Mouse (Mus musculus) CD4-positive, CD25-positive, alpha-beta regulatory T cell, adult 4 months (primary cell): ENCODE data around the gene Arhgap45. TPM values are rescaled to one million over a fixed set of nuclear protein-coding genes. Genes with fewer than 3 reads are reported as not detected.

Source experiments
- ATAC-seq: one replicate; pipeline ENCODE4 v1.8.0; 2017
- polyA plus RNA-seq, 2 experiments: library from polyadenylated mRNA; unstranded; fragments of 100-300 nt; shearing (Covaris generic); gene quantifications; one replicate each; pipeline ENCODE4 v1.2.1; 2017

Gene Arhgap45
- polyA plus RNA-seq, 2 experiments from 2014 or later: 233 to 369 TPM

DNA sequence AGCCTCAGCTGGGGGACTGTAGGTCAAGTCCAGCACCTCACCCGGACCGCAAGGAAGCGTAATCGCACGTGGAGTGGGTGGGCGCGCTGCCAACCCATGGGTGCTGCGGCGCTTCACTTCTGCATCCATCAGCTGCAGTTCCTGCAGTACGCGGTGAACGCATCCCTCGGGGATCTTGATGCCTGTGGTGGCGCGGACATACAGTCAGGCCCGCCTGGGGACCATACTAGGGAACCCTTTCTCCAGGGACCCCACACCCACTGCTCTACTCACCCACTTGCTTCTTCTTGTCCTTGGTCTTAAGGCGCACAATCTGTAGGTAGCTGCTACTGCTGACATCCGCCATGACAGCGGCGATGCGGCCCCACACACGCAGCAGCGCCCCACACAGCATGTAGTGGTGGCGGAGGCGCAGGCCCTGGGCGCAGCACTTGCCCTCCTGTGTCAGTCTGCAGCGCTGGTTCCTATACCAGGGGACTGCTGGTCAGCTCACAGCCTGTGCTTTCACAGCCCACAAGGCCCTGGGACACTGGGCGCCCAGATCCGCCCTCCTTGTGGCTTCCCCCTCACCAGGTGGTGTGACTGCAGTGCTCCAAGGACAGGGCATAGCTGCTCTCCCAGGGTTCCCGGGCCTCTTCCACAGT lies 41.4 kb downstream of the Arhgap45 start:
- ATAC-seq: no peak

DNA sequence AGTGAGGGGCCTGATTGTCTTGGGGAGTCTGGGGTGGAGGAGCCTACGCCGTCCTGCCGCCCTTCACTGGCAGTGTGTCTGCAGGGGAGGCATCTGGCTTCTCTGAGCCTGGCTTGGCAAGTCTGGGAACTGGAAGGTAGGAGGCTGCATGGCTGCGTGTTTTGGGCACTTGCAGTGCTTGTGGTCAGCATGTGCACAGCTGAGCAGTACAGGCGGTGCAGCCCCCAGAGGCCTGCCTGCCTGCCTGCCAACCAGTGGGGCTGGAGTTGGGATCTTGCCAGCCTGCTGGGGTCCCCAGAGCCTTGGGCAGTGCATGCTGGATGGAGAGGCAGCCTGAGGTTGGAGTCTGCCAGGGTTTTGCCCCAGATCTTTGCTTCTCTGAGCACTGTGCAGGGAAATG lies 46.7 kb downstream of the Arhgap45 start:
- ATAC-seq: no peak

DNA sequence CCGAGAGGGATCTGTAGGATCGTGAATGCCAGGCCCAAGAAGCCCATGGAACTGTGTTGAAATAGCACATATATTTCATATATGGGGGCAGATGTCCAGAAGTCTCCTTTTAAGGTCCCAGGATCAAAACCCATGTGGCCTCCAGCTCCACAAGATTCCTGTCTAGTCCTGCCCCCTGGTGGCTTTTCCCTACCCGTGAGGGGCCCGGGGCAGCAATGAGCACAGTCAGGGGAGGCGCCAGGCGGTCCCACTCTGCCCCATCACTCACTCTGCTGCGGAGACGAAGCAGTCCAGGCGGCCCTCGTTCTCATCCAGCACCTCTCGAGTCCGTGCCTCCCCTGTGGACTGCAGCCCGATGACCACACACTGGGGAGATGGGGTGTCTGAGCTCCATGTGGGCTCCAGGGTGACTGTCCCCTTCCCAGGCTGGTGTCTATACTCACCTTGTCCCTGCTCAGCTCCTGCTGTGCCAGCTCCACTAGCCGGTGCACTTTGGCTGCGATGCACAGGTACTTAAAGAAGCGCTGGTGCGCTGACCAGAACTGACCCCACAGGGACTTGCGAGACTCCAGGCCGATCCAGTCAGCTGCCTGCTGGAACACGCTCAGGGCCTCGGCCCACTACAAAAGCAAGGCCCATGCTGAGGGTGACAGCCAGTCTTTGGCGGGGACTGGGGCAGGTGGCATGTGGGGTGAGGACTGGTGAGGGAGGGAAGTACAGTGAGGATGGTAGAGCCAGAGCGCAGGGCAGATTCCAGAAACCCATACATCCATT lies 47.6 kb downstream of the Arhgap45 start:
- no peak for ATAC-seq

DNA sequence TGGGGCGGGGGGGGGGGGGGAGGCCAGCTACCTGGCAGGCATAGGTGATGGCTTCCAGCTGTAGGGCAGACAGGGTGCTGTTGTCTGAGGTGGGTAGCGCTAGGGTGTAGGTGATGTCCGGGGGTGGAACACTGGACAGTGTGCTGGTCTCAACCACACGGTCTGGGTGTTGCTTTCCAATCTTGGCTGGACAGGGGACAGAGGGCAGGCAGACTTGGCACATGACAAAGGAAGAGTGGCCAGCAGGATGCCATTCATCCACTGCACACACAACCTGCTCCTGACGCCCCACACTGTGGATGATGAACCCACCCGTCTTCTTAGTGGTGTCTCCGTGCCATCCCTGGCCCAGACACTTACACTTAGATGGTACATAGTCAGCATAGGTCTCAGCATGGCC lies 52.8 kb downstream of the Arhgap45 start:
- ATAC-seq: no peak

DNA sequence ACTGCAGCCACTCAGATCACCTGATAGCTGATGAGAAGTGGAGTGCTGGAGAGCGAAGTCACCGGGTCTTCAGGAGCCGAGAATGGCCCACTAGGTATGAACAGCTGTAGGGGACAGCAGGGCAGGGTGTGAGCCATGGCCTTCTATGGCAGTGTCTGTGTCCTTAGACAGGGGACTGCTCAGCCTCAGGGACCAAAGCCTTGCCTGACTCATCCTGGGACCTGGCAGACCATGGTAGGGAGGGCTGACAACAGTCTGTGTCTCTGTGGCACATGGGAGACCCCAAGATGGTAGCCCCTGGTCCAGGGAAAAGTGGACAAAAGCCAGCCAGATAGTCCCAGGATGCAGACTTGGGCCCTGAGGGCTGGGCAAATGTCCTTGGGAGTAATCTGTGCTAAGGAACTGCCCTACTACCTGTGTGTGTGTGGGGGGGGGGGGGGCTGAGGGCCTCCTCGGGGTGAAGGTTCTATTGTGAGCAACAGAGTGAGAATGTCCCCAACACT lies 53.5 kb downstream of the Arhgap45 start:
- no peak for ATAC-seq

DNA sequence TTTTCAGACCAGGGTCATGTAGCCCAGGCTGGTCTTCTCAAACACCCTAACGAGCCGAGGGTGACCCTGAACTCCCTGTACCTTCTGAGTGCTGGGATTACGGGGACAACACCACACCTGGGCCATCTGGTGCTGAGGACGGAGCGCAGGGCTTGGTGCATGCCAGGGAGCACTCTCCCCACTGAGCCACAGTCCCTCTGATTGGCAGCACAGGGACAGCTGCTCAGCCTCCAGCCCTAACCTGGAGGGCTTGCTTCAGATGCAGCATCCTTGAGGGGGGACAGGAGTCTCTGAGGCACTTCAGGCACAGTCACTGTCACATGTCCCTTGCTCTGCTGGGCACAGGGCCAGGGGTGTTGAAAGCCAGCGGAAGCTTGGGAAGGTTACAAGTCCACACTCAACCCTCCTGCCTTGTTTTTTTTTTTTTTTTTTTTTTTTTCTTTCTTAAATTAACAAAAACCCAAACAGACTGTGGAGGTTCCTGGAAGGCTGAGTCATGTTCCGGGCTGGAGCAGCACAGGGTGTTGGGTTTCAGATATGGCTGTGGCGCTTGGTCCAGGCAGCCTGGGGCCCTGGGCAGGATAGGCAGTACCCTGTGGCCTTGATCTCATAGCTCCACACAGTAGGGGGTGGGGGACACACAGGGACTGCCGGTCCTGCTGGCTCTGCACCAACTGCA lies 54.5 kb downstream of the Arhgap45 start:
- ATAC-seq: no peak

DNA sequence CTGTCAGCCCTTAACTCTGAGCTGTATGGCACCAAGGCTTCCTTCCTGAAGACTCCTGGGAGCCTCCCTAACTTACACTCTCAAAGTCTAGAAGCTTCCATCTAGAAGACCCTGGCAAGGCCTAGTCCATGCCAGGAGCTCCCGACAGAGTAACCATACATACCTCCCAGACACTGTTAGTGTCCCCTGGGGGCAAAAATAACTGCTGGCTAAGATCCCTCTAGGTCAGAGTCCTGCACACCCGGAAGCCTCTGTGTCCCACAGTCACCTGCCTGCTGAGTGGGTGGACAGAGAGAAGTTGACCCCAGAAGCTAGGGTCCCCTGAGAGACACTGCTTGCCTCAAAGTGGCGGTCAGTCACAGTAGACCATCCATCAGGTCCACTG lies 55.1 kb downstream of the Arhgap45 start:
- no peak for ATAC-seq

DNA sequence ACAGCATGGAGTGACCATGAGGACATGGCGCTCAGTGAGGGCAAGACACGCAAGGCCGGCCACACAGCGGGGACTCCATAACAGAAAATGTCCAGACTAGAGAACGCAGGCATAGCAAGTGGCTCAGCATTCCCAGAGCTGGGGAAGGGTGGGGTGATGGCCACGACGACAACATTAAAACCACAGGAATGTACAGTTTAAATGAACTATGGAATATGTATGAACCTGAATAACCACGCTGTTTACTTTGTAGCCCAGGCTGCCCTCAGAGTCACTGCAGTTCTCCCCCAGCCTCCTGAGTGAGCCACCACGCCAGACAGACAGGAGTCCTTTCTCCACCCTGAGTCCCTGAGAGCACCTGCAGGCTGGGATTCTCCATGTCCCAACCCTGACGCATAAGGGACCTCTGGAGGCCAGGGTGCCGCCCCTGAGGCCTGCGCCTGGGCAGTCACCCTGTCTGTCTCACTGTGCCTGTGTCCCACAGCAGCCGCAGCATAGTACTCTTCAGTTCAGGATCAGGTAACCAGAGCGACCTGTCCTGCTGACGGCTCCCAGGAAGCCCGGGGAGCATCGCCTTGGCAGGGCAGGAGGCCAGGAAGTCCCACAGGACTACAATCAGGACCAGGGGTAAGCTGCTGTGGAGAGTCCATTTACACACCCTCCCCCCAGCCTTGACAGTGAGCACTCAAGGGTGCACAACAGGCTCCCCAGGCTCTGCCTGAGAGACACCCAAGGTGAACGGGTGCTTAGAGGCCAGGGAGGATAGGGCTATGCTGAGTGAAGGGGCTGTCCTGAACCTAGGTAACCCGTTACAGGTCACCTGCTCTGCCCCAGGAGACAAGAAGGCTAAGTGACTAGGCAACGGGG lies 56.4 kb downstream of the Arhgap45 start:
- ATAC-seq: no peak

DNA sequence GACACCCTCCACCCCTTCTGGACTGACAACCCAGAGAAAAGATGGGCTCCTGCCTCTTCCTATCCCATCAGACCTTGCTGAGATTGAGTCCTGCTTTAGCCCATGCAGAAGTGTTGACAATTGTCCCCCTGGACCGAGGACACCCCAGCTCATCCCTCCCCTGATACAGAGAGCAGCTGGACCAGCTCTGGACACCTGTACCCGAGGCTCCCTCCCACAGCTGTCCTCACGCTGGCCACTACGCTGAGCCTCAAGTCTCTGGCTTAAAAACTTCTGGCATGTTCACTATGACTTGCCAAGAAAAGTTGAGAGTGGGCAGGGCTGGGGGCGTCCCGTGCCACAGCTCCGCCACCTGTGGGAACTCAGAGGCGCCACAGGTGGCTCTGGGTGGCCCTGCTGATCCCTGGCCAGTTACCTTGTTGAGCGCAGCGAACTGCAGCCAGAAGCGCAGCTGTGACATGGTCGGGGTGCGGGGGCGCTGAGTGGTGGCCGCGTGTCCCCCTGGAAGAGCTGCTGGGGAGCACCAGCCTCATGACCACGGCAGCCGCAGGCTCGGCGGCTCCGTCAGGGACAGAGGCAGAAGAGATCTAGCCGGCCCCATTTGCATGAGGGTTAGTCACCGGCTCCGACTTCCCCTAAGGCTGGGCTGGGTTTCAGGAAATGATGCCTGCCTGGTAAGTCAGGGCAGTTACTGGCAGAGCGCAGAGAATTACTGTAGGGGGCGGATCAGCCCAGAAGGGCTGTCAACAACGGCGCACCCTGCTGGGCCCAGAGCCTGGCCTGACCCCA lies 58.6 kb downstream of the Arhgap45 start:
- ATAC-seq: peak; percentile 97

DNA sequence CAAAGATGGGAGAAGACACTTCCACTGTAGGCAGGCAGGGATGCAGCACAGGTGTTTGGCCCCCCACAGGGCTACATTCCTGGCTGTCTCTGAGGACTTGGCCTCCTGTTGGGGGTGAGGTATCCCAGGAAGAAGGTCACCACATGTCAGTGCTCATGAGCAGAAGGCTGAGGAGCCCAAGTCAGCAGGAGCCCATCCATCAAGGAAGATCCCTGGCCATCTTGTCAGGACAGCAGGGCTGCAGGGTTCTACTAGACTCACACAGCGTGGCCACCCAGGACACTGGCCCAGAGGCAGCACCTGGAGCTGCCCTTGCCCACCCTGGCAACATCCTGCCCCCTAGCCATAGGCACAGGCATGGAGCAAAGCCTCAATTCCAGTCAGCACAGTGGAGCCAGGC lies 59.5 kb downstream of the Arhgap45 start:
- ATAC-seq: no peak

DNA sequence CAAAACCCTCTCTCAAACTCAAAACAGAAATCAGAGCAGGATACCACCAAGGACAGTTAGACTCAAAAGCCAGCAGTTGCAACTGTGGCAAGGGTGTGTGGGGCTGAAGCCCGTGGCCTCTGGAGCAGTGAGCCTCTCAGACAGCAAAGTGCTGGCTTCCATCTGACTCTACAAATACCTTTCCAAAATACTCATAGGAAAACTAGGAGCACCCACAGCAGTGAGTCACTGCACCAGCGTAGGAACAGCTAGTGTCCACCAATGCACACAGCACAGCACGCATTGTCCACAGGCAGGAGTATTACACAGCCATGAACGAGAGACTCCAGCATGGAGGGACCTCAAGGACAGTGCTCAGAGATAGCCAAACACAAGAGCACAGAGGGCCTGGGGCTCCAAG lies 59.9 kb downstream of the Arhgap45 start:
- ATAC-seq: no peak

DNA sequence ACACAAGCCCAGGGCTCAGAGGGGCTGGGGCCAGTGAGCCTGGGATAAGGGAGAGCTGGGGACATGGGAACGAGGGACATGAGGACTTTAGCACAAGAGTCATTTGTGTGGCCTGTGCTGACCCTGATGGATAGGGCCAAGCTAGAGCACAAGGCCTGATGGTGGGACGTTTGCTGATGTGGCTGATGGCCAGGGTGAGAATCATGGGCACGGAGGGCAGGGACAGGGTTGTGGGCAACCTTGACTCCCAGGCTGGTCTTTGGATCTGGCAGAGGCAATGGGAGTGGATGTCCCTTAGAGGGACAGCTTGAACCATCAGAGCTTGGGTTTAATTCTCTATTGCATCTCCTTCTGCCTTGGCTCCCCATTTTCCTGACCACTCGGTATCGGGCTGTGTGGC lies 60.9 kb downstream of the Arhgap45 start:
- ATAC-seq: no peak

DNA sequence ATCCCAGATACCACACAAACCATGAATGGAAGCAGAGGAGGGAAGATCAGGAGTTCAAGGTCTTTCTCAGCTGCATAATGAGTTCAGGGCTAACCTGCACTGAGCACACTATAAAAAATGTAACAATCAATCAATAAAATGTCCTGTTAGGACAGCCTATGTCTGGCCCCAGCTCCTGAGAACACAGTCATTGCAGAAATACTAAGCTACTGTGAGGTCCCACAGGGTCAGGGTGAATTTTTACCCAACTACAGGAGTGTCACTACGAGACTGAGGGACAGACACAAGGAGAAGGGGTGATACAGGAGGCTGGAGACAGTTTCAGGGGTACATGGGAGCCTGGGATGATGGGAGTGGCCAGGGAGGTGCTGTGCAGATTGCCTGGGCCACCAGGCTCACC lies 61.9 kb downstream of the Arhgap45 start:
- ATAC-seq: no peak

DNA sequence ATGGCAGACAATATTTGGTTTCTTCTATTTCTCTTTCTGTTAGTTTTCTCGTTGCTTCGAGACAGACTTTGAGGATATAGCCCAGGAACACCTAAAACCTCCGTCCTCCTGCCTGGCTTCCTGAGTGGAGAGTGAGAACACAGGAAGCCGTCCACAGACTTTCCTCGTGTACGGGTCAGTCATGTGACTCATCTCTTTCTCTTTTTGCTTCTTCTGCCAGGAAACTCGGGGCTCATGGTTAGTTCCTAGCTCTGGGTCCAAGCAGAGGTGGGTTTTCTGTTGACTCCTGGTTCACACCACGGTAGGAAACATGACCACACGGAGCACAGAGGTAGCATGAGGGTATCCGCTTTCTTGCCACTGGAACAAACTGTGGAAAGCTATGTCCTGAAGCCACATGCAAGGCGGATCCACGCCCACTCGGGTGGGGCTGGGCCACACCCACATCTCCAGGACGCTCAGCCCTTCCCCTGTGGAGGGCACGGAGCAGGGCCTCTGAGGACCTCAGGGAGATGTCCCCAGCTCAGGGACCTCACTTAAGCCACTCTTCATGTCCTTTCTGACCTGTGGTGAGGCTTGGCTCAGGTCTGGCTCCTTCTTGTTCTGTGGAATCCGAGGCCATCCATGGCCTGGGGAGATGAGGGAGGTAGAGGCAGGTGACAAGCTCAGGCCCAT lies 64.1 kb downstream of the Arhgap45 start:
- no peak for ATAC-seq

Other genes with a start within 250 kb of the Arhgap45 start
- gene Rnf126, start 249.7 kb upstream of the Arhgap45 start, polyA plus RNA-seq: 1 to 10 TPM; 3.4 to 3.5 TPM
- under 1 TPM in 1 of 2 experiments, not detected in 1; 0.53 TPM for gene Fstl3, start 239.4 kb upstream of the Arhgap45 start, polyA plus RNA-seq
- not detected for gene Prss57, start 225.7 kb upstream of the Arhgap45 start, polyA plus RNA-seq
- under 1 TPM in 1 of 2 experiments, not detected in 1; 0.23 TPM for gene Palm, start 223.1 kb upstream of the Arhgap45 start, polyA plus RNA-seq
- gene Misp, start 195.7 kb upstream of the Arhgap45 start, polyA plus RNA-seq: under 1 TPM in 1 of 2 experiments, not detected in 1; 0.27 TPM
- gene Ptbp1, start 162.2 kb upstream of the Arhgap45 start, polyA plus RNA-seq: 100 to 1,000 TPM; 103 to 274 TPM
- gene Prtn3, start 142.2 kb upstream of the Arhgap45 start, polyA plus RNA-seq: not detected
- gene Plppr3, start 142.0 kb upstream of the Arhgap45 start, polyA plus RNA-seq: 1 to 10 TPM; 2.1 to 4.5 TPM
- not detected for gene Elane, start 130.4 kb upstream of the Arhgap45 start, polyA plus RNA-seq
- not detected for gene Cfd, start 125.8 kb upstream of the Arhgap45 start, polyA plus RNA-seq
- 1 to 10 TPM; 5.0 to 7.7 TPM for gene Med16, start 107.7 kb upstream of the Arhgap45 start, polyA plus RNA-seq
- gene Gm26602, start 105.8 kb upstream of the Arhgap45 start, polyA plus RNA-seq: not detected
- under 1 TPM in 1 of 2 experiments, not detected in 1; 0.09 TPM for gene Kiss1r, start 99.7 kb upstream of the Arhgap45 start, polyA plus RNA-seq
- gene R3hdm4, start 95.4 kb upstream of the Arhgap45 start, polyA plus RNA-seq: 100 to 1,000 TPM in 1 of 2 experiments, 10 to 100 TPM in 1; 93.5 to 104 TPM
- gene Arid3a, start 89.6 kb upstream of the Arhgap45 start, polyA plus RNA-seq: 1 to 10 TPM; 2.7 to 3.3 TPM
- 10 to 100 TPM; 65.1 to 77.5 TPM for gene Wdr18, start 56.5 kb upstream of the Arhgap45 start, polyA plus RNA-seq
- under 1 TPM in 1 of 2 experiments, not detected in 1; 0.58 TPM for gene Grin3b, start 45.9 kb upstream of the Arhgap45 start, polyA plus RNA-seq
- gene Tmem259, start 32.3 kb upstream of the Arhgap45 start, polyA plus RNA-seq: 1 to 10 TPM; 1.2 to 2.5 TPM
- 100 to 1,000 TPM; 904 to 969 TPM for gene Cnn2, start 28.1 kb upstream of the Arhgap45 start, polyA plus RNA-seq
- gene Abca7, start 20.2 kb upstream of the Arhgap45 start, polyA plus RNA-seq: 10 to 100 TPM; 11.4 to 16.4 TPM
- gene Polr2e, start 23.1 kb downstream of the Arhgap45 start, polyA plus RNA-seq: 100 to 1,000 TPM; 194 to 220 TPM
- gene Gpx4, start 30.5 kb downstream of the Arhgap45 start, polyA plus RNA-seq: 100 to 1,000 TPM; 450 to 480 TPM
- 10 to 100 TPM; 28.4 to 54.8 TPM for gene Sbno2, start 88.9 kb downstream of the Arhgap45 start, polyA plus RNA-seq
- gene Stk11, start 99.2 kb downstream of the Arhgap45 start, polyA plus RNA-seq: 10 to 100 TPM; 19.2 to 30.7 TPM
- gene Atp5d, start 122.0 kb downstream of the Arhgap45 start, polyA plus RNA-seq: 100 to 1,000 TPM; 303 to 370 TPM
- 1 to 10 TPM; 1.3 to 1.4 TPM for gene Cbarp, start 124.2 kb downstream of the Arhgap45 start, polyA plus RNA-seq
- 1 to 10 TPM; 4.6 to 8.2 TPM for gene Midn, start 131.6 kb downstream of the Arhgap45 start, polyA plus RNA-seq
- gene Cirbp, start 149.3 kb downstream of the Arhgap45 start, polyA plus RNA-seq: 100 to 1,000 TPM; 124 to 272 TPM
- gene 1600002K03Rik, start 156.3 kb downstream of the Arhgap45 start, polyA plus RNA-seq: 10 to 100 TPM; 21.6 to 23.5 TPM
- gene Efna2, start 162.8 kb downstream of the Arhgap45 start, polyA plus RNA-seq: under 1 TPM in 1 of 2 experiments, not detected in 1; 0.28 TPM
- 10 to 100 TPM; 73.3 to 96.9 TPM for gene Mum1, start 209.8 kb downstream of the Arhgap45 start, polyA plus RNA-seq
- 100 to 1,000 TPM; 231 to 237 TPM for gene Ndufs7, start 232.5 kb downstream of the Arhgap45 start, polyA plus RNA-seq
- under 1 TPM in 1 of 2 experiments, not detected in 1; 0.47 TPM for gene Gamt, start 244.4 kb downstream of the Arhgap45 start, polyA plus RNA-seq
- gene Dazap1, start 244.8 kb downstream of the Arhgap45 start, polyA plus RNA-seq: 10 to 100 TPM; 10.4 to 14.7 TPM